Mouse (Mus musculus) erythroblast, embryonic 14.5 days (primary cell): ENCODE measurements around the gene Vps13c. TPM values are rescaled to one million over a fixed set of nuclear protein-coding genes. Genes with fewer than 3 reads are reported as not detected.

Experiments used
- H3K27me3 ChIP-seq: 2 replicates; pipeline ENCODE4 v1.6.1; 2012; ENCODE audit warnings: inconsistent platforms; ENCODE audit not compliant: control insufficient read depth
- H3K36me3 ChIP-seq: 2 replicates; pipeline ENCODE4 v1.6.1; 2012; ENCODE audit warnings: mild to moderate bottlenecking, inconsistent platforms; ENCODE audit not compliant: control insufficient read depth
- H3K4me1 ChIP-seq: 2 replicates; pipeline ENCODE4 v1.6.1; 2012; ENCODE audit warnings: inconsistent platforms; ENCODE audit not compliant: control insufficient read depth
- H3K4me3 ChIP-seq: replicated peaks from 2 replicates; pipeline ENCODE3; 2012; ENCODE audit warnings: moderate library complexity, mild to moderate bottlenecking, inconsistent platforms
- H3K9me3 ChIP-seq: 2 replicates; pipeline ENCODE4 v1.6.1; 2012; ENCODE audit warnings: low read length, inconsistent platforms, mixed read lengths; ENCODE audit not compliant: control insufficient read depth
- GATA1 ChIP-seq: IDR thresholded peaks from 2 replicates; pipeline ENCODE4 v1.6.1; 2012; ENCODE audit warnings: low read length, inconsistent platforms, mixed read lengths
- TAL1 ChIP-seq: IDR thresholded peaks from 3 replicates; pipeline ENCODE4 v1.6.1; 2012; ENCODE audit warnings: low read length, inconsistent platforms, mixed read lengths
- polyA plus RNA-seq: library from polyadenylated mRNA; stranded (reverse); fragments of >175 nt; gene quantifications from 2 replicates; pipeline ENCODE4 v1.2.3, GENCODE M21; 2012

Vps13c gene
- polyA plus RNA-seq, 1 experiment, result 0.26 TPM

DNA sequence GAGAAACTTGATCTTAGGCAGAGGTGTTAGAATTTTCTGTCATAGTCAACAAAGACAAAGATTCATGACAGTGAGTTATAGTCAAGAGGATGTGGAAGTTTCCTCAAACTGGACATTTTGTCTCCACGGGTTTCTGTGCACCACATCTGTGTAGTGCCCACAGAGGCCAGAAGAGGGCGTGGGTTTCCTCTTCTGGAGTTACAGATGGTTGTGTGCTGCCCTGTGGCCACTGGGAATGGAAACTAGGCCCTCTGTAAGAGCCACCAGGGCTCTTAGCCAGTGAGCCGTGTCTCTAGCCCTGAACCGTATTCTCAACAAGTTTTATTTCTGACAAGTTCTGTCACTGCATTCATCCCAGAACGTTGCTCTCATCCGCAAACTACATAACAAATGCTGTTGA, 29.7 kb upstream of the Vps13c start:
- Histone ChIP-seq H3K36me3 (no peaks in the 10 kb centered on the region), H3K9me3 (no peaks in the 10 kb centered on the region), H3K4me3 (no peak overlapping the region), H3K27me3 (no peaks in the 10 kb centered on the region), H3K4me1 (no peaks in the 10 kb centered on the region)
- TF ChIP-seq TAL1 (no peak), GATA1 (no peak)

GRCm38 (mm10) chr9:67811116-67811515, 29.1 kb upstream of the Vps13c start:
- no peaks in the 10 kb centered on the region for H3K27me3 ChIP-seq
- no peaks in the 10 kb centered on the region for H3K36me3 ChIP-seq
- TF ChIP-seq GATA1 (no peak), TAL1 (no peak)
- H3K9me3 ChIP-seq, result no peaks in the 10 kb centered on the region
- no peak overlapping the region for H3K4me3 ChIP-seq
- H3K4me1 ChIP-seq, result no peaks in the 10 kb centered on the region

DNA sequence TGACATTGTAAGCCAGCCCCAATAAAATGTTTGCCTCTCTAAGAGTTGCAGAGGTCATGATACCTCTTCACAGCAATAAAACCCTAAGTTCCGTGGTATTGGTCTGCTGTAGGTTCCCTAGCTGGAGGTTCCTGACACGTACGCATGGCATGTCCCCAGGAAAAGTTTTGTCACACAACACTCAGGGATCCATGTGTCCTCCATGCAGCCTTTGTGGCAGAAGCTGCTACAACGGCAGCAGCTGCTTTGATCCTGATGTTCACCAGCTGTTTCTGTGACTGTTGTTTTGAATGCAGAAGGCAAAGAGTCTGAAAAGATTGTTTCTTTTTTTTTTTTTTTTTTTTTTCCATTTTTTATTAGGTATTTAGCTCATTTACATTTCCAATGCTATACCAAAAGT, 27.0 kb upstream of the Vps13c start:
- H3K4me1 ChIP-seq, result no peaks in the 10 kb centered on the region
- TF ChIP-seq GATA1 (no peak), TAL1 (no peak)
- H3K36me3 ChIP-seq, result no peaks in the 10 kb centered on the region
- no peaks in the 10 kb centered on the region for H3K9me3 ChIP-seq
- no peak overlapping the region for H3K4me3 ChIP-seq
- no peaks in the 10 kb centered on the region for H3K27me3 ChIP-seq

DNA sequence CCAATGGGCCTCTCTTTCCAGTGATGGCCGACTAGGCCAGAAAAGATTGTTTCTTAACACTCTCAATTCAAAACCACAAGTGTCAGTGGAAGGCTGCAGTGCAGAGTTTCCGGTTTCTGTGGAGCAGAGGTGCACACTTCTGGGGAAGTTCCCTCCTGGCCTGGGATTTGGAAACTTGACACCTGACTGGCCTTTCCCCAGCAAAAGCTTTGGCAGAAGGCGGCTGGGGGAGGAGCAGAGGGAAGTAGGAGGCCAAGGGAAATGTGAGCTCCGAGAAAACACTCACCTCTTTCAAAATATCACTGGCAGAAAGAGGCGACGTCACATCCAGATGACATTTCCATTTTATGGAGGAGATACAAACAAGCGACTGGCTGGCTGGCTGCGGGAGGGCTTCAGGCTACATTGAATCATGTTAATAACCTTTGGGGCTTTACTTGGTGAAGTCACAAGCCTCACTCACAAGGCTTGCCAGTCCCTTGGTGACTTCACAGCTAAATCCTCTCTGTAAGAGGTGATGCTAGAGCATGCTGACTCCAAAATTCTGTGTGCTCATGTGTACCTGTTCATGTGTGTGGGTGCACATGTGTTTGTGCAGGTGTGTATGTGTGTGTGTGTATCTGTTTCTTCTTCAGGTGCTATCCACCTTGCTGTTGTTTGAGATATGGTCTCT, 26.4 kb upstream of the Vps13c start:
- TF ChIP-seq GATA1, result no peak
- no peak for TF ChIP-seq TAL1
- no peaks in the 10 kb centered on the region for H3K4me1 ChIP-seq

GRCm38 (mm10) chr9:67816172-67816928, 23.8 kb upstream of the Vps13c start:
- TF ChIP-seq GATA1, result no peak
- TF ChIP-seq TAL1, result no peak
- Histone ChIP-seq H3K9me3 (no peaks in the 10 kb centered on the region), H3K4me3 (no peak overlapping the region)

More for the DNA sequence above, 26.4 kb upstream of the Vps13c start:
- H3K9me3 ChIP-seq, result no peaks in the 10 kb centered on the region
- H3K36me3 ChIP-seq, result no peaks in the 10 kb centered on the region
- no peak overlapping the region for H3K4me3 ChIP-seq
- H3K27me3 ChIP-seq, result no peaks in the 10 kb centered on the region

DNA sequence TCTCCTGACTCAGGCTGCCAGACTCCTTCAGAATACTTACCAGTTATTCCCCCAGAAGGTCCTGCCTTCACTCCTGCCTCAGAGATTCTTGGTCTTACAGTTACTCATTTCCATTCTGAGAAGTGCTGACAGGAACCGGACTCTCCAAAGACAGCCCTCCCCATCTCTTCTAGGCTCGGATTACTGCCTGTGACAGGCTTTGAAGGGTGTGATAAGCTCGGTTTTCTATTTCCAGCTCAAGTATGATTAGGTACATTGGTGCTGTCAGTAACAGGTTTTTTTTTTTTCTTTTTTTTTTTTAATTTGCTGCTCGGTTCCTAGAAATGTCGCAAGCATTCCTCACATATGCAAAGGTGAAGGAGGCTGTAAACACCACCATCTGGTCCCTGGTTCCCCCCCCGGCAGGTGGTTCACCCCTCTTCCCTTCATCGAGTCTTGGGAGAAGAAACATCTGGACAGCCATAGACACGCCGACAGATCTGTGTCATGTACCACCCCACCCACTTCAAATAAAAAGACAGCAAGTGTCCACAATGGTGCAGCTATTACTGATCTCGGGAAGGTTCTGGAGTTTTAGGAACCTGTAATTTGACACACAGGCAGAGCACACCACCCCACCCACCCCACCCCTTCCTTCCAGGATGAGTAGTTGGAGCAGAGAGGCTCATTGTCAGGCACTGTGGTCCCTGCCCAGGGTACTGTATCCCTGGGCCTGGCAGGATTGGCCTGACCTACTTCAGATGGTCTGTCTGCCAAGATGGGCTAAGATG, 22.1 kb upstream of the Vps13c start:
- H3K27me3 ChIP-seq, result no peaks in the 10 kb centered on the region
- no peaks in the 10 kb centered on the region for H3K9me3 ChIP-seq
- no peak overlapping the region for H3K4me3 ChIP-seq
- no peaks in the 10 kb centered on the region for H3K4me1 ChIP-seq
- TF ChIP-seq TAL1 (no peak), GATA1 (no peak)
- H3K36me3 ChIP-seq, result no peaks in the 10 kb centered on the region

More at GRCm38 (mm10) chr9:67816172-67816928, 23.8 kb upstream of the Vps13c start:
- no peaks in the 10 kb centered on the region for H3K27me3 ChIP-seq
- H3K36me3 ChIP-seq, result no peaks in the 10 kb centered on the region
- no peaks in the 10 kb centered on the region for H3K4me1 ChIP-seq

DNA sequence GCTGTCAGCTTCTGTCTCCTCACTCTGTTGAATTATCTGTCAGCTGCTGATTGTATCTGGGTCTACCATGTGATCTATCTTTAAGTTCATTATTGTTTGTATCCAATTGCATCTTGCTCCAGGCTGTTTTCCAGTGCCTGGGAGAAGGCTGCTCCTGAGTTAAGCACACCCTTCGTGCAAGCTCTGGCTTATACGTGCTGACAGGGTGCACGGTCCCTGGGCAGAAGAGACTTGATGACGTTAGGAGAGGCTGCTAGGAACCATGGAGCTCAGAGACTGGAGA, 21.6 kb upstream of the Vps13c start:
- Histone ChIP-seq H3K36me3 (no peaks in the 10 kb centered on the region), H3K27me3 (no peaks in the 10 kb centered on the region), H3K9me3 (no peaks in the 10 kb centered on the region), H3K4me1 (no peaks in the 10 kb centered on the region), H3K4me3 (no peak overlapping the region)
- TF ChIP-seq TAL1, result no peak
- no peak for TF ChIP-seq GATA1

DNA sequence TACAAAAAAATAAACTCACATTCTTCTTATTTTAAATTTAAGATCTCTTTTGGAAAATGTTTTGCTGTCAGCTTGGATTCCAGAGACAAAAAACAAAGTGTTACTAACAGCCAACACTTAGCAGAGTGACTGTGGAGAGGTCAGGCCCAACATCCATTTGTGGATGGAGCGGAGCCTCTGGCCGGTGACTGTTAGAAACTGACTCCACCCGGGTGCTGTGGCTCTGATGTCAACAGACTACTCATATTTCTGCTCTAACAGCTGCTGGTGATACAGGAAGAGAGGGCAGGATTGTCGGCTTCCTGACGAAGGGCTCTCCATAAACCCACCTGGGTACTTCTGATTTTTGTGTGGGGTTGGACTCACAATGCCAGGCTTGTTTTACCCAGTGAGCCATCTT, 17.1 kb upstream of the Vps13c start:
- no peak overlapping the region for H3K4me3 ChIP-seq
- no peaks in the 10 kb centered on the region for H3K36me3 ChIP-seq
- no peaks in the 10 kb centered on the region for H3K27me3 ChIP-seq
- no peak for TF ChIP-seq GATA1
- TF ChIP-seq TAL1, result no peak
- H3K9me3 ChIP-seq, result peaks cover 3% of the 10 kb centered on the region; the same call in 1 of the 2 replicates
- H3K4me1 ChIP-seq, result no peaks in the 10 kb centered on the region

- Histone ChIP-seq H3K27me3 (peaks cover 11% of the 10 kb centered on the region), H3K36me3 (no peaks in the 10 kb centered on the region)
Measured at GRCm38 (mm10) chr9:67825527-67825926, 14.7 kb upstream of the Vps13c start.

More at GRCm38 (mm10) chr9:67825527-67825926, 14.7 kb upstream of the Vps13c start:
- Histone ChIP-seq H3K4me1 (peaks cover 6% of the 10 kb centered on the region), H3K4me3 (no peak overlapping the region), H3K9me3 (peaks cover 3% of the 10 kb centered on the region; the same call in 1 of the 2 replicates)
- TF ChIP-seq GATA1 (no peak), TAL1 (no peak)
